Mouse (Mus musculus) megakaryocyte-erythroid progenitor cell, adult 5-6 weeks (primary cell): ENCODE measurements around the gene Nmt1. TPM values are rescaled to one million over a fixed set of nuclear protein-coding genes. Genes with fewer than 3 reads are reported as not detected.

ENCODE experiments used
- ATAC-seq: replicated peaks from 2 replicates; pipeline ENCODE4 v1.8.0; 2016; ENCODE audit warnings: mild to moderate bottlenecking, inconsistent platforms; ENCODE audit not compliant: severe bottlenecking, poor library complexity, low FRiP score, low TSS enrichment
- total RNA-seq, 2 experiments: library from RNA; stranded (forward) in 1 of 2; stranded (reverse) in 1 of 2; fragments of 200-1000, 215-1000 nt in 1 of 2; fragments of >200 nt in 1 of 2; fragmentation: Nextera tagmentation in 1 of 2; gene quantifications; 2 replicates each; pipeline ENCODE4 v1.2.3; 2014 to 2017

Gene Nmt1
- 33.2 and 36.9 TPM in 2 replicates for total RNA-seq (2014; fragmentation: Nextera tagmentation)
- 37.6 and 42.0 TPM in 2 replicates for total RNA-seq (2017)

DNA sequence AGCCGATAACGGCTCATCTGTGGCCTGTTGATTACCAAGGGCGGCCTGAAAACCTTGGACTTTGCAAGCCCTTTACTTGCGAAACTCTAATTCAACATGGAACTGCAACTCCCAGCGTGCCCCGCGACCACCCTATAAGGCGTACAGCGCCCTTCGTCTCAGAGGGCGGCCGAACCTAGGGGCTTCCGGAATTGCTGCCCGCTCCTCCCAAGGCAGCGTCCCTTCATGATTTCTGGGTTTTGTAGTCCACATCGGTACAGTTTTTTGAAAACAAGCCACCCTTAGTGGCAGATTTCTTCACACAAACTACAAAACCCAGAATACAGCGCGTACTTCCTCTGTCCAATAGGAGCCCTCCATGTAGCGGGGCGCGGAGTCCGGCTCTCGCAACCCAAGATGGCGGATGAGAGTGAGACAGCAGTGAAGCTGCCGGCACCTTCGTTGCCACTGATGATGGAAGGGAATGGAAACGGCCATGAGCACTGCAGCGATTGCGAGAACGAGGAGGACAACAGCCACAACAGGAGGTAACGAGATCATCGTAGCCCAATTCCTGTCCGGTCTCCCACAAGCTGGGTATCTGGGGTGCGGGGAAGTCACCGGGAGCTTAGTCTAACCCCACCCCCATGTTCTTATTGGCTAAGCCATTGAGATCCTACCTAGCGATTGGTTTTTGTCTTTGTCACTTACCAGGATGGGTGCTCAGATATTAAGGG lies at the start of gene Nmt1, which contains the start of gene Dcakd:
Gene Nmt1, plus strand, starts transcription at position 15 of the 716 bp plus-strand sequence.
Gene Dcakd, minus strand, starts transcription at position 158 of the 716 bp plus-strand sequence.
- peak; percentile 97 for ATAC-seq

DNA sequence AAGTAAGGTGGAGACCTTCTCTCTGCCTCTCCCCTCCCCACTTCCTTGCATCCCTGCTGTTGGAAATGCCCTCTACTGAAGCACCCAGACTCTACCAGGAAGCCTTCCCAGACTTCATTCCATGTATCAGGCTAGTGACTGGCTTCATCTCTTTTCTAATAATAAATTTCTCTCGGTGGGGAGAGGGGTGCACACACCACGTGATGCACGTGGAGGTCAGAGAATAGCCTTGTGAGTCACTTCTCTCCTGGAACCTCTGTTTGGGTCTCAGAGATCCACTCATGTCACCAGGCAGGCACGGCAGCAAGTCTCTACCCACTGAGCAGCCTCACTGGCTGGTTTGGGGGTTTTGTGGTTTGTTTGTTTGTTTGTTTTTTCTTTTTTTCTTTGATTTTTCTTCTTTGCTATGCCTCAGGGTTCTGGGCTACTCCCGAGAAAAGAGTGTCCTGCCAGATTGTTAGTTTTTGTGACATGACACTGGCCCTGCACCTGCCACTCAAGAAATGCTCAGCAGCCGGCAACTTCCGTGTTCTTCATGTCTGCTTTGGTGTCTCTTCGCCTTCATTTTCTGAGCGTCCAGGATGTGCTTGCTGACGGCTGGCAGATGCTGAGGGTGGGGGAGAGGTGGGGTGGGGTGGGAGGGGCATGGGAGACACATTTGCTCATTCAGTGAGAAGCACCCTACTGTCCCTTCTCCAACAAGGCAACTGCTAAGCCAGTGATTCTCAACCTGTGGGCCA lies 46.7 kb upstream of the Nmt1 start:
- ATAC-seq = no peak

DNA sequence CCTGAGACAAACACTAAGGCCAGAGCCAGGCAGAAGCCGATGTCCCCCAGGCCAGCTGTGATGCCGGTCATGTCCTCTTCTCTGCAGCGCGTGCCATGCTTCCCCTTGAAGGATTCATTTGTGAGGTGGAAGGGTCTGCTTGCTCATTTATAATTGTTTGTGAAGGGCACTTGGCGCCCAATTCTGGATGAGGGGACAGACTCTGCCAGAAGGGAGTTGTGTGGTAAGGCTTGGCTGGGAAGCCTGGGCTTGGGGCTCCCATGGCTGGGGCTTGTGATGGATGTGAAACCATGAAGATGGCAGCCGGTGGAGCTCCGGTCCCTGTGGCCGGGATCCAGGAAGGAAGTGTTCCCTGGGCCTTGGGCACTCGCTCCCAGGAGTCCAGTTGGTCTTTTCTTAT lies 43.9 kb upstream of the Nmt1 start:
- no peak for ATAC-seq

DNA sequence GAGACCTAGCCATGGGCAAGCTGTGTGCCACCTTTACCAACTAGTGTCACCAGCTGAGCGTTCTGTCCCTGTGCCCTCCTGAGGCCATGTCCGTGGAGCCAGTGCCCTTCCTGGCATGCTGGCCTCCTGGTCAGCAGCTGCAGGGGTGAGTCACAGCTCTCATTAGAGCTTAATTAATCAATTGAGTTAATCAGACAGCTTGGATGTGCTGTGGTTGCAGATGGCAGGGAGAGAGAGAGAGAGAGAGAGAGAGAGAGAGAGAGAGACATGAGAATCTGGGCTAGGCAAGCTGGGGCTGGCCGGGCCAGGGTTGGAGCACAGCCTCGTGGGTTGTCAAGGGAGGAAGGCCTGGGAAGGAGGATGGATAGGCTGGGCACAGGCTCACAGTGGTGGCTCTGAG lies 43.4 kb upstream of the Nmt1 start:
- ATAC-seq = no peak

DNA sequence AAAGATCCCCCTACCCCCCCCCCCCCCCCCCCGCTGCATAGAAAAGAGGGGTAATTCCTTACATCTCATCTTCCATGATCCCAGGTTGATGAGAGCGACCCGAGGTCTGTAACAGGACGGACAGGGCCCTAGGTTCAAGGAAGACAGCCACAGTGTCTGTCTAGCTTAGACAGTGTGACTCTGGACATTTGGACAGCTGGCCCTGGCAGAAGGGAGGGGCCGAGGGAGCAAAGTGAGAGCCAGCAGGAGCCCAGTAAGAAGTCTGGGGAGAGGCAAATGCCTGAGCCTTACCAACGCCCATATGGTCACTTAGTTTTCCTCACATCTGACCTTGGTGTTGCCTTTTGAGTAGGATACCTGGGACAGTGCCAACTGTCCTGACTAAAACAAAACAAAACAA lies 42.8 kb upstream of the Nmt1 start:
- ATAC-seq = no peak

DNA sequence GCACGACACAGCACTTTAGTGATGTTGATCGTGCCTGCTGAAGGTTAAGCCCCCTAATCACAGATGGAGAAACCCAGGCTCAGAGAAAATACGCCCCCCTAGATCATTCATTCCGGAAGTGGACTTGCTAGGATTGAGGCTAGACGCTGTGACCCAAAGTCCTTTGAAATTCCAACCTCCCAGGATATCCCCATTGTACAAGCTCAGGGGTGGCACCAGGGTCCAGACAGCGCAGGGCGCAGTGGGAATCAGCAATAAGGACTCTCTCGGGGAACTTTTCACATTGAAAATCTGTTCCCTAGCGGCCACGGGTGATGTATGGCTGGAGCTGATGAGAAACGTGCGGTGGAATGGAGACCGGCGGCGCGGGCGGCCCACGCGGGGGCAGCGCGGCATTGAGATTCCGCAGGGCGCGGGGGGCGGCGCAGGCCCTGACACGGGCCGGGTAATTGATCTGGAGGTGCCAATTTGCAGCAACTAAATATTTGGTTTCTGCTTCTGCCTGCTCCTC lies 38.3 kb upstream of the Nmt1 start:
- no peak for ATAC-seq

DNA sequence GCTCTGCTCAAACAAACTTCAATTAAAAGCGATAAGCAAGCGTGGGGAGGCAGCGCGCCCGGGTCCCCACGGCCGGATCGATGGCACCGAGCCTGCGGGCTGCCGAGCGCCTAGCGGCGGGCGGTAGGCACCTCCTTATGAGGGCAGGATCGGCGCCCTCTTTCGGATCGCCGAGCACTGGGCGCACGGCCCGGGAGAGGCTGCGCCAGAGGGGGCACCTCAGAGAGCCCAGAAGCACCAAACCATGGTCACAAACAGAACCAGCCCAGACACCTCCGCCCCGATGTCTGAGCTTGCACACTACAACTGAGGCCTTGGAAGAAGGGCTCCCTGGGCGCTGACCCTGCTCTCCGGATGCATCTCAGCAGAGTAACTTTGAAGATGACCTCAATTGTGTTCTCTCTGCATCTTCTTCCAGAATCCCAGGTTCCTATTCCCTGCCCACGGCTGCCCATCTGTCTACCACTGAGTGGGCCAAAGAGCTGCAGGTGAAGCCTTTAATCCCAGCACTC lies 37.8 kb upstream of the Nmt1 start:
- peak; percentile 69 for ATAC-seq

DNA sequence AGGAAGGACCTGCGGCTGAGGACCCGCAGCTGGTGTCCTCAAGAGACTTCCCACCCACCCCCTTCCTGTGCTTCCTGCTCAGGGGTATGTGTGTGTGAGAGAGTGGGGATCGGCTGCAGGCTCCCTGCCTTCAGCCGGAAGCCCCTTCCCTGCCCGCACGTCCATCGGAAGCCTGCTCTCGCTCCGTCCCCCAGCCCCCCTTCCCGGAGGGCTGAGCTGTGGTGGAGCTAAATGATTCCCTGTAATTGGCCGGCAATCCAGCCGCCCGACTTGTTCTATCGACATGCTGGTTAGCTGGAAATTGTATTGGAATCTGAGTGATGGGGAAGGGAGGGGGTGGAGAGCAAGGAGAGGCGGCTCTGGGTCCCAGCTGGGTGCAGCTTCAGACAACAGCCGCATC lies 36.3 kb upstream of the Nmt1 start:
- ATAC-seq = no peak

DNA sequence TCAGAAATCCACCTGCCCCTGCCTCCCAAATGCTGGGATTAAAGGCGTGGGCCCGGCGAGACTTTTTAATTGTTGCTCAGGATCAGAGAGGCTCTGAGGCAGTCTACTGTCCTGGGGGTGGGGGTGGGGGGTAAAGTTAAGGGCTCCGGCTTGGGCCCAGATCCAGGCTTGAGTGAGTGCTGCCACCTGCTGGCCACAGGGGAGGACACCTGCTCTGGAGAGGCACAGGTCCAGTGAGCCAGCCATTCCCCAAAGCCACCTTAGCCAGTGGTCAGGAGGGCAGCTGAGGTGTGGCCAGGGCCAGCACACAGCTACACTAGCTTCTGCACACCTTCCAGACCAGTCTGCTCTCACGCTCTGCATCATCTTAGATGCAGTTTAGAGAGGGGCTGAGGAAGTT lies 35.0 kb upstream of the Nmt1 start:
- peak; percentile 57 for ATAC-seq

DNA sequence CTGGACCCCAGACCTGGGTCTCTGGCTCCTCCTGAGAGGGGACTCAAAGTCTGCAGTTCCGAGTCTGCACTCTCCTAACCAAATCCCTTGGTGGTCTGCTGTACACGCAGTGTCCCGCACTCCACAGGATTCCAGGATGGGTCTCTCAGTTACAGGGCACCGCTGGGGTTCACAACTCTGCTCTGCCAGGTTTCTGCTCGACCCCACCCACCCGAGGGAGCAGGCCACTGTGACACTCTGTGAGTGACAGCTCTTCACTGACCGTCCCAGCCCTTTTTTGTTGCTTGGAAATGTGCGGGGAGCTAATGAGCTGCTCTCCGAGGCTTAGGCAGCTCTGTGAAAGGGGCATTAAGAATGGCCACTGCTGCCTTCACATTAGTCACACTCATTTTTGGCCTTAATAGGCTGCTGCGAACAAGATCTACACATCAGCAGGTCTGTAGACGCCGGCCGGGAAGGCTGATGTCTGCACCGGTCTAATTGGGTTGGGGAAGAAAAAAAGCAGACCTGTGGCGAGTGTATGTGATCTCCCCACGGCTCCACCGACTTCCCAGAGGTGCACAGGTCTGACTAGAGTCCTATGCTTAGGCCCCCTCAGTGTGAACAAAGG lies 34.5 kb upstream of the Nmt1 start:
- no peak for ATAC-seq

DNA sequence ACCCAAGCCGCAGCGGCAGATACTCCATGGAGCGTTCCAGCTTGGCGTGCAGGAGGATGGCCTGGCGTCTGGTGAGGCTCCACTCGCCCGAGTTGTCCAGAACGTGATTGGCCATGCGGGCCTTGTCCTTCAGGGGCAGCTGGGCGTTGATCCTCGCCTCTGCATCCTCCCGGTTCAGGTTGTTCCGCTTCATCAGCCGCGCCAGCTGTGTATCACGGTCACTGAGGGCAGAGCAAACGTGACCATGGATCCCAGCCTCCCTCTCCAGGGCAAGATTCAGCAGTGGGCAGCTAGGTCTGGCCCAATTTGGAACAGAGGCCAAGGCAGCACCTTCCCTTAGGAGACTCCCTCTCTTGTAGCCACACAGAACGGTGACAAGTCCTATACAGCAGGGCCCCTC lies 33.0 kb upstream of the Nmt1 start:
- no peak for ATAC-seq

DNA sequence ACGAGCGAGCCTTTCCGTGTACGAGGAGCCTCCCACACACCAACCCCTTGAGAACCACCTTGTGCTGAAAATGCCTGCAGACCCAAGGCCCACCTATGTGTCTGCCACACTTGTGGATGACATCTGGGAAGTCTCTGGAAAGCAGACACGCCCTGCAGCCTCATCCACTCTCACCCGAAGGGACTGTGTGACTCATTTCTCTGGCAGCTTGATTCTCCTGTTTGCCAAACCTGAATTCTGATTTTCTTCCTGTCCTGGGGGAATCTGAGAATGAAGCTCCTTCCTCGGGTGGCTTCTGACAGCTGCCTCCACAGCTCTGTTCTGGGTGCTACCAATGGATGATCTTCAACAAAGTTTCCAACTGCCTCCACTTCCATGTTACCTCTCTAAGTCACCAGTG lies 31.6 kb upstream of the Nmt1 start:
- ATAC-seq = no peak

DNA sequence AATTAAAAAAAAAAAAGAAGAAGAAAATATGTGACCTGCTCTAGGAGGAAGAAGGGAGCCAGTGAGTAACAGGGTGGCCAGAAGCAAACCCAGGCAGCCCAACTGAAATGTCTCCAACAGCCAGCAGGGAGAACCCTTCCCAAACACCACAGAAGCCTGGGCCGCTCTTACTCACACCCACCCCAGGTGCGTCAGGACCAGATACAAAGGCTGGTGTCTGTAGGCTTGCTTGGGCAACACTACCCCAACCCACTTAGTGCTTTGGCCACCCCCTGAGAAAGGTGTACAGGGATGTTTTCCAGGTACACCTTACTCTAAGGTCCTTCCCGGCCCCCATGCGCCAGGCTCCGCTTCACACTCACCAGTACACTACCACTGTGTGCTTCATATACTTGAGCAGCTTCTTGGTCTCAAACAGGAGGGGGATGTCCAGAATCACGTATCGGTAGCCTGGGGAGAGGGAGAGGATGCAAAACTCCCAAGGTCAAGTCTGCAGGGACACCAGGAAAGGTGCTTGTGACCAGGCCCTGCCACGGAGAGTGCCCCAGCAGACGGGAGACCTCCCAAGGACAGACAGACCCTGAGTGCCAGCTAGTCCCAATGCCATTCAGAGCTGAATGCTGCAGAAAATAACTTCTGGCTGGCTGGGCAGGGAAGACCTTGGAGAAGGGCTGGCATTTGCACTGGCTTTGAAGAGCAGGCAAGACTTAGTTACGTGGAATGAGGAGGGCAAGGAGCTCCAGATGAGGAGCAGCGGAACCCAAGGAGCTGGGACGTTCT lies 30.8 kb upstream of the Nmt1 start:
- ATAC-seq = no peak

DNA sequence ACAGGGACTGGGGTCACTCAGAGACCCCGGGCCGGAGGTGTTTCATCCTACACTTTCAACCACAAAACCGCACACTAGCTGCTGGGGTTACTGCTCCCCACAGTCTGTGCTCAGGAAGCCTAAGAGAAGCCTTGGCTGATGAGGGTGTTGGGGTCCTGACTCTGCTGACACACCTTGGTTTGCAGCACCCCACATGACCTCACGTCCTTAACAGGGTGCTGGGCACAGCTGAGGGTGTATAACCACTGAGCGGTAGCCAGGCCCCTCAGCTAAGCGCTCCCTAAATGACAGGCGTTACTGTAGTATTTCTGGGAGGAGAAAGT lies 29.8 kb upstream of the Nmt1 start:
- no peak for ATAC-seq

DNA sequence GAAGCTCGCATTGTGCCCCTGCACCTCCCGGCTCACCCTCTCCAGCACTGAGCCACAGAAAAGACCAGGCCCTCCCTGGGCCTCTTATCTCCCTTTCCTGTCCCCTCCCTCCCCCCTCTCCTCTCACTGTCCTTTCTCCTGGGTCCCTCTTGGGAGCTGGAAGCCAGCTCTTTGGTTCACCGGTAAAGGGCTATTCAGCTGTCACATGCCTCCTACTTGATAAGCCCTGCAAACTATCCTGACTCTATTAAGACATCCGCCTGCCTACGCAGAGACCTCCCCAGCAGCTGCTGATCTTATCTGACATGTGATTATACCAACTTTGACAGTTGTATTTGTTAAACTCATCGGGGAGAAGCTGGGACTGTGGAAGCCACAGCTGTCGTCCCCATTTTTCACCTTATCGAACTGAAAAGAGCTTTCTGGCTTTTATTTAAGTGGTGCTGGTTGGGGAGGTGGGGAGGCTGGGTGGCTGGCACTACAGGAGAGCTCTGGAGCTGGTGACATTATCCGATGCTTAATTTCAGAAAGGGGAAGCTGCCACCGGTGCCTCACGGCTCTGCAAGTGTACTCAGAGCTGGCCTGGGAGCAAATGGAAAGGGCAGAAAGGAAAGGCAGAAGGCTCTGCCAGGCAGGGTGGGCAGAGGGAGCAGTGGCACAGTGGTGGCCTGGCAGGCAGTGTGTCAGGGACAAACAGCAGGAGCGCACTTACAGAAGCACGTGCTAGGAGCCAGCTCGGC lies 29.2 kb upstream of the Nmt1 start:
- ATAC-seq = peak; percentile 79

DNA sequence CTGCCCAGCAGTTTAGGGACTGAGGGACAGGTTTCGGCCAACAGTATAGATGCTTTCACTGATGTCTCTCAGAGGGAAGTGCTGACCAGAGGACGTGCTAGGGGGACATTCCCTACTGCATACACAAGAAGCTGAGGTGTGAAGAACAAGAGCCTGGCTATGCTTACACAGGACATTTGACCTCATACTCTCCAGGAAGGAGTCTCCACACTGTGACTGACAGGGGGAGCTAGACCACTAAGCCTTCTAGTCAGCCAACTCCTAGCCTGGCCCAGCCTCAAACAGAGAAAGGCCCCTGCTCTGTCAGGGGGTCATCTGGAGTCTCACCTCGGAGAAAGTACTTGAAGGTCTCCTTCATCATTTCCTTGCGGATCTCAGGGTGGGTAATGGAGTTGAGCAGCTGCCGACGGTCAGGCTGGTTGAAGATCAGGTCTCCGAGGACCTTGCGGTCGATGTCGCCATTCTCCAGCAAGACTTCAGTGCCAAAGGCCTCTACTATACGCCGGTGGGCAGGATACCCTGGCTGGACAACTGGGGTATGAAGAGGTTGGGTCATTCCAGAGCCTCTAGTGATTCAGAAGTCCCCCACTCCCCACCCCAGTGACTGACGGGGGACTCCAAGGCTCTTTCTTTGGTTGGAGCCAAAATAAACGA lies 28.5 kb upstream of the Nmt1 start:
- no peak for ATAC-seq

DNA sequence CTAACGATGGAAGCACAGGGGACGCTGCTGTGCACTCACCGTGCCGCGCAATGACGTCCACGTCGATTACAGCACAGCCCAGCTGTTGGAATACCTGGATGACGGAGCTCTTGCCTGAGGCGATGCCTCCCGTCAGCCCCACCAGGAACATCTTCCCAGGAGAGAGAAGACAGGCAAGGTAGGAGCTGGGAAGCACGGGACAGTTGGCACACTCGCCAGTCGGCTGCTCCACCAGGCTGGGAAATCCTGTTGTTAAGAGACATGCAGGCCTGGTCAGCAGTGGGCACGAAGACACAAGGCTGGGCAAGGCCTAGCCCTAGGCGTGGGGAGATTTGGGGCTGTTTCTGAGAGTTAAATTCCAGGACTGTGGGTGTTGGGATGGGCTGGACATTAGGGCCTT lies 27.9 kb upstream of the Nmt1 start:
- no peak for ATAC-seq

DNA sequence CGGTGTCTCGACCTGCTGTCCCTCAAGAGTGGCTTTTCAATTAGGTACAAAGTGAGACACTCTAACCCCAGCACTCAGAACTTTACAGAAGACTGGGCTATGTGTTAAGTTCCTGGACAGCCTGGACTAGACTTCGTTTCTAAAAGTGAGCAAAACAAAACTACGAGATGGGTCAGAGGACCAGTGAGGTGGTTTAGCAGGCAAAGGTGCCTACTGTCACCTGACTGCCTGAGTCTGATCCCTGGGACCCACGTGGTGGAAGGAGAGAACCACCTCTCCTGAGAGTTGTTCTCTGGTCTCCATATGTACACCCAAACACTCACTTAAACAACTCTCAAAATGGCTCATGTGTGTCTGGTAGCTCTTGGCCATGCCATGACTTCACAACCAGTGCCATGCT lies 26.9 kb upstream of the Nmt1 start:
- ATAC-seq = no peak

DNA sequence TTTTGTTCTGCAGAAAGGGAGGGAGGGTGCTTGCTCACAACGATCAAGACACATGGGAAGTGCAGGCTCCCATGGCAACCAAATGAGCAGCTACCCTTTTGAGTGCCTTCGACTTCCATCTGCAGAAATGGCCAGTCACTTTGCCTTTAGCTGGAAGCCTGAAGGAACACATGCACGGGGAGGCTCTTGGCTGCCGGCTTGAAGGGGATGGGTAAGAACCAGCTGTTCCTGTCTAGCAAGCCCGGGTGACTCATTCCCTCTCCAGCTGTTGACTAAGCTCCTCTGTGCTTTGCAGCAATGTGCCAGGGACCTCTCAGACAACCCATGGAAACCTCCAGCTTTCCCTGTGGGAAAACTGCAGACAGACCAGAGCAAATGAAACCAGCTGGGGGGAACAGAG lies 24.8 kb upstream of the Nmt1 start:
- no peak for ATAC-seq
